Mouse (Mus musculus): ENCODE measurements around the gene Yjefn3. TPM values are rescaled to one million over a fixed set of nuclear protein-coding genes. Genes with fewer than 3 reads are reported as not detected.

Gene Yjefn3
- polyA plus RNA-seq, 1 experiment from 2014 or later: 10.8 TPM

DNA sequence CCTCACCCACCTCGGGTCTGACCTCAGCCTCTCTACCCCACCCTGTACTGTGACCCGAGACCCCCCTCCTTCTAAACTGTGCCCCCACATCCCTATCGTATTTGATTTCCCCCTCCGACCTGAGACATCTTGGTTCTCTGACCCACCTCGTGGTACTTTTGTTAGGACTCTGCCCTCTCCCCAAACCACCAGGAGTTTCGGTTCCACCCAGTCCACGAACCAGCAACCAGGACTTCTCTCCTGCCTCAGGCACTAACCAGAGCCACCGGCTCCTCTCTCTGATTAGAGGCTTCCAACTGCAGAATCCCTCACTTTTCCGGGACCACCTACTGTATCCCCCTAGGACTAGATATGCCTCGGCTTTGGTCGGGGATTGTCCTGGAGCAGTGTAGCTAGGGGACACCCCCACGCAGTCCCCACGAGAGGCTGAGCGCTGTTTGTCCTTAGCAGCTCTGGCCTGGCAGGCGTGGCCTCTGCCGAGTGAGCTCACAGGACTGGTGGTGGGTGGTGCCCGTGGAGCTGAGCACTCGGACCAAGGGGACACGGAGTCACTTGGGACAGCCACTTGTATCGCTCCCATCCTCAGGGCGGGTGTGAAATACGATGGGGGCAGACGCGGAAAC is 14.2 kb downstream of the Yjefn3 start:
- H3K4me3 ChIP-seq (replicated peaks): peak overlapping the region; percentile 26
- H3K9me3 ChIP-seq: no peaks in the 10 kb centered on the region
- H3K27me3 ChIP-seq: peaks cover 75% of the 10 kb centered on the region
- no peak for ATAC-seq
- peak overlapping the region; percentile 46 for H3K4me2 ChIP-seq (replicated peaks)
- H3K4me1 ChIP-seq (replicated peaks): peaks cover 55% of the 10 kb centered on the region
- no peak overlapping the region for H3K27ac ChIP-seq
- peaks cover 10% of the 10 kb centered on the region; the same call in 1 of the 2 replicates for H3K36me3 ChIP-seq
- WGBS: 7% methylated on average over 24 of the region's 24 CpGs
- H3K9ac ChIP-seq (replicated peaks): peak overlapping the region; percentile 30; the same call in 1 of the 2 replicates

GRCm38 (mm10) chr8:69887289-69888243 is 14.9 kb downstream of the Yjefn3 start, which contains the start of gene Cilp2:
Gene Cilp2, minus strand, starts transcription at chr8:69887687.
- Histone ChIP-seq H3K9ac (replicated peaks) (peak within 1 kb of the TSS; percentile 30), H3K27ac (no peak within 1 kb of the TSS), H3K36me3 (0 out of 2 replicates have a peak, but pooled peaks cover 2% of the 10 kb centered on the region), H3K9me3 (no peaks in the 10 kb centered on the region), H3K4me3 (replicated peaks) (peak within 1 kb of the TSS; percentile 26), H3K27me3 (peaks cover 83% of the 10 kb centered on the region), H3K4me1 (replicated peaks) (peaks cover 52% of the 10 kb centered on the region), H3K4me2 (replicated peaks) (peak within 1 kb of the TSS; percentile 46)
- WGBS: under 1% methylated on average over 60 of the region's 60 CpGs
- peak; percentile 10; the same call in 1 of the 2 replicates for ATAC-seq

DNA sequence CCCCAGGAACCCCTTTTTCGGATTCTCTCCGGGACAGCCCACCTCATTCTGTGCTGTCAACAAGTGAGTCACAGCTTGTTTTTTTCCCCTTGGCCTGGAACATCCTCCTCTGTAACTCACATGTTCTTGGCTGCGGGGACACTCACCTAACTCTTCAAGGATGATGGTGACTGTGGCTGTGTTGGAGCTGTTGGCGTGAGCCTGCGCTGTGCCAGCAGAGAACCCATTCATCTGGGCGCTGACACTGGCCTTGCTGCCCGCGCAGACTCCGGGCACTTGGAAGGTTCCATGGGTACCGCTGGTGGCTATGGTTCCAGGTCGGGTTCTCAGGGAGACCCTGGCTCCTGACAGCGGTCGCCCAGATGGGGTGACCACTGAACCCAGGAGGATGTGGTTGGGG is 18.4 kb downstream of the Yjefn3 start:
- Histone ChIP-seq H3K27ac (no peak overlapping the region), H3K4me1 (replicated peaks) (peaks cover 49% of the 10 kb centered on the region), H3K4me2 (replicated peaks) (no peak overlapping the region), H3K27me3 (peaks cover 100% of the 10 kb centered on the region), H3K4me3 (replicated peaks) (no peak overlapping the region), H3K36me3 (no peaks in the 10 kb centered on the region), H3K9me3 (no peaks in the 10 kb centered on the region), H3K9ac (replicated peaks) (no peak overlapping the region)
- no peak for ATAC-seq
- WGBS: 58% methylated on average over 13 of the region's 13 CpGs

- Histone ChIP-seq H3K4me3 (replicated peaks) (peak overlapping the region; percentile 44), H3K9me3 (no peaks in the 10 kb centered on the region), H3K4me2 (replicated peaks) (peak overlapping the region; percentile 54), H3K27me3 (peaks cover 93% of the 10 kb centered on the region), H3K4me1 (replicated peaks) (peaks cover 38% of the 10 kb centered on the region), H3K27ac (no peak overlapping the region), H3K9ac (replicated peaks) (no peak overlapping the region), H3K36me3 (no peaks in the 10 kb centered on the region)
- 16% methylated on average over 52 of the region's 52 CpGs for WGBS
- ATAC-seq: 0 out of 2 replicates have a peak, but pooled peaks have one; percentile 1
These were observed 19.5 kb downstream of the Yjefn3 start for GRCm38 (mm10) chr8:69882833-69883600.

DNA sequence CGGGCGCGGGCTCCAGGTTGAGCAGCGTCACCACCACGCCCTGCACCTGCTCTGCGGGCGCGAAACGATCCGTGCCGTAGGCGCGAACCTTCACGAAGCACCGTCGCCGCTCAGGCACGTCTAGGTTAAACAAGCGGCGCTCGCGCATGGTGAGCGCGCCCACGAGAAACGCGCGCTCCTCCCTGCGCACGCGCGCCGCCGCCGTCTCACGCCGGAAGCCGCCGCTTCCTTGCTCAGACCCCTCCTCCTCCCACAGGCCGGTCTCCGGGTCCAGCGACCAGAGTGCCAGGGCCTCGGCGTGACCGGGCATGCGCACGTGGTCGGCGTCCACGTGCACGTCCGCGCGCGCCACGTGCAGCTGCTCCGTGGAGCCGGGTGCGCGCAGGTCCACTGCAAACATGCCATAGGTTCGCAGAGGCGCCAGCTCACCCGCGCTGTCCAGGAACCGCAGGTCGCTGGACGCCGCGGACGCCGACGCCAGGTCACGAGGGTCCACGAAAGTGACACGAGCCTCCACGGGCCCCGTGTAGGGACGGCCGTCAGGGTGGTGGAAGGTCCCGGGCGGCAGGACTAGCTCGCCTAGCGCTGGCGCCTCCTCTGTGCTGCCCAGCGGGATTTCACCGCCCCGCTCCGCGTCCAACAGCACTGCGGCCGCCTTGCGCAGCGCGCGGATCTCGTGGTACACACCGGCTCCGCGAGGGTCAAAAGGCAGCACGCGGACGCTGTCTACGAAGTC is 20.3 kb downstream of the Yjefn3 start:
- Histone ChIP-seq H3K27me3 (peaks cover 85% of the 10 kb centered on the region), H3K27ac (no peak overlapping the region), H3K9me3 (no peaks in the 10 kb centered on the region), H3K4me3 (replicated peaks) (peak overlapping the region; percentile 44), H3K9ac (replicated peaks) (peak overlapping the region; percentile 56), H3K4me1 (replicated peaks) (peaks cover 29% of the 10 kb centered on the region), H3K36me3 (no peaks in the 10 kb centered on the region), H3K4me2 (replicated peaks) (peak overlapping the region; percentile 54)
- ATAC-seq: peak; percentile 70
- 4% methylated on average over 103 of the region's 103 CpGs for WGBS

DNA sequence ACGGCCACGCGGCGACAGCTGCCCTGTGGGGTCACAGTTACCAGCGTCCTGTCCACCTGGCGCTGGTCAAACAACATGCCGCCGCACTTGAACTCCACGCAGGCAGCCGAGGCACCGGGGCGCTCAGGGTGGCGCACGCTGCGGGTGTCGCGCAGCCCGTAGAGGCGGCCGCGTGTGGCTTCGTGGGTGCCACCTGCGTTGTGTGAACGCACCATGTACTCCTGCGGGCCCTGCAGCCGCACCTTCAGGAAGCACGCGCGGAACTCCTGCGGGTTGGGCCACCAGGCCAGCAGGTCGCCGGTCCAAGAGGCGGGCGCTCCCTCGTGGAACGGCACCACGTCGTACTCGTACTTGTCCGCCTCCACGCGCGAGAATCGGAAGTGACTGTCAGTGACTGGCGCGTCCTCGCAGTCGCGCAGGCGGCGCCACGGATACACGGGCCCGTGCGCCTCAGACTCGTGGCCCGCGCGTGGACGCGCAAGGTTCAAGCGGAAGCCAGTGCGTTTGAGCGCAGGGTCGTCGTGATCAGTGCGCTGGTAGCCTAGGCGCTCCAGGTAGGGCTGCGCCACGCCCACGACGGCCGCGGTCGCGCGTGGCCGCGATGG is 21.1 kb downstream of the Yjefn3 start:
- peaks cover 24% of the 10 kb centered on the region for H3K4me1 ChIP-seq (replicated peaks)
- ATAC-seq: peak; percentile 9
- peak overlapping the region; percentile 44 for H3K4me3 ChIP-seq (replicated peaks)
- H3K36me3 ChIP-seq: no peaks in the 10 kb centered on the region
- H3K9me3 ChIP-seq: no peaks in the 10 kb centered on the region
- H3K4me2 ChIP-seq (replicated peaks): peak overlapping the region; percentile 54
- H3K27ac ChIP-seq: no peak overlapping the region
- peaks cover 84% of the 10 kb centered on the region for H3K27me3 ChIP-seq
- peak overlapping the region; percentile 56 for H3K9ac ChIP-seq (replicated peaks)
- WGBS: 21% methylated on average over 79 of the region's 79 CpGs

- Histone ChIP-seq H3K27ac (no peak overlapping the region), H3K9ac (replicated peaks) (no peak overlapping the region), H3K9me3 (no peaks in the 10 kb centered on the region), H3K27me3 (peaks cover 81% of the 10 kb centered on the region), H3K4me2 (replicated peaks) (peak overlapping the region; percentile 54), H3K4me3 (replicated peaks) (peak overlapping the region; percentile 44), H3K36me3 (no peaks in the 10 kb centered on the region), H3K4me1 (replicated peaks) (peaks cover 21% of the 10 kb centered on the region)
- WGBS: 14% methylated on average over 37 of the region's 37 CpGs
- no peak for ATAC-seq
These were observed 21.7 kb downstream of the Yjefn3 start for GRCm38 (mm10) chr8:69880841-69881240.

DNA sequence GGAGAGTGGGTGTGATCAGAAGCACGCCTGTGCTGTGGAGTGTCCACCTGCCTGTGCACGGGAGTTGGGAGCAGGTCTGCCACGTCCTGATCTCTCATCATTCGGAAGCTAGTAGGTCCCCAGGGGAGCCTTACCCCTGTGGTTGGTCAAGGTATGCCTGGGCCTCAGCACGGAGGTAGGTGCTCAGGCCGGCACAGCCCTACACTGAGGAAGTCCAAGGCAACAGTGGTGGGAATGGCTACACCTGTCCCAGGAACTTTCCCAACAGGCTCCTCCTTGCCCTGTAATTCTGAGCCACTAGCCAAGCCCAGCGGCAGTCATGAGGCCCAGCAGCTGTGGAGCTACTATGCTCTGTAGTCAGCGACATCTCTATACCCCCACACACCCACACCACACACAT is 22.8 kb downstream of the Yjefn3 start:
- Histone ChIP-seq H3K27ac (no peak overlapping the region), H3K4me2 (replicated peaks) (no peak overlapping the region), H3K4me1 (replicated peaks) (peaks cover 19% of the 10 kb centered on the region), H3K36me3 (no peaks in the 10 kb centered on the region), H3K9me3 (no peaks in the 10 kb centered on the region), H3K4me3 (replicated peaks) (no peak overlapping the region), H3K27me3 (peaks cover 69% of the 10 kb centered on the region), H3K9ac (replicated peaks) (no peak overlapping the region)
- ATAC-seq: no peak
- WGBS: 65% methylated on average over 8 of the region's 8 CpGs

GRCm38 (mm10) chr8:69877992-69878391 is 24.5 kb downstream of the Yjefn3 start:
- 60% methylated on average over 3 of the region's 3 CpGs for WGBS
- no peak overlapping the region for H3K27ac ChIP-seq
- no peaks in the 10 kb centered on the region for H3K9me3 ChIP-seq
- H3K27me3 ChIP-seq: peaks cover 52% of the 10 kb centered on the region
- peaks cover 19% of the 10 kb centered on the region for H3K4me1 ChIP-seq (replicated peaks)
- H3K4me2 ChIP-seq (replicated peaks): no peak overlapping the region
- no peak overlapping the region for H3K9ac ChIP-seq (replicated peaks)
- no peak overlapping the region for H3K4me3 ChIP-seq (replicated peaks)
- H3K36me3 ChIP-seq: 0 out of 2 replicates have a peak, but pooled peaks cover 2% of the 10 kb centered on the region
- ATAC-seq: no peak

- Histone ChIP-seq H3K4me1 (replicated peaks) (peaks cover 17% of the 10 kb centered on the region), H3K4me3 (replicated peaks) (no peak overlapping the region), H3K9ac (replicated peaks) (no peak overlapping the region), H3K36me3 (peaks cover 8% of the 10 kb centered on the region), H3K27me3 (peaks cover 46% of the 10 kb centered on the region), H3K9me3 (no peaks in the 10 kb centered on the region), H3K27ac (no peak overlapping the region), H3K4me2 (replicated peaks) (no peak overlapping the region)
- WGBS: 84% methylated on average over 4 of the region's 4 CpGs
- ATAC-seq: no peak
These were observed 25.1 kb downstream of the Yjefn3 start for GRCm38 (mm10) chr8:69877396-69877795.

DNA sequence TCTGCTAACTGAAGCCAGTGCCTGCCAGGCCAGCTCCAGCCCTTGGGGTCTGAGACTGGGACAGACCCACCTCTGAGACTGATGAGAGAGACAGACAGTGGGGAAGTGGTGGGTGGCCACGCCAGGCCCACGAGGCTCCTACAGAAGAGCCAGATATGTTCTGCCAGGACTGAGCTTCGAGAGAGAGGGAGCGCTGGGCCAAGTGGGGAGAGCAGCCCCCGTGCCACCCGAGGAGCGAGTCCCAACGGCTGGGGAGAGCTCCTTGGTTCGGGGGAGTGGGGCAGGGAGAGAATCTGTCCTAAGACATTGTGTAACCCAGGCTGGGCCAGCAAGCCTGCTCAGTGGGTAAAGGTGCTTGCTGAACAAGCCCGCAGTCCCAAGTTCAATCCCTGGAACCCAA is 25.5 kb downstream of the Yjefn3 start:
- Histone ChIP-seq H3K27me3 (peaks cover 42% of the 10 kb centered on the region), H3K4me1 (replicated peaks) (peaks cover 13% of the 10 kb centered on the region), H3K9ac (replicated peaks) (no peak overlapping the region), H3K9me3 (no peaks in the 10 kb centered on the region), H3K36me3 (peaks cover 12% of the 10 kb centered on the region), H3K4me2 (replicated peaks) (no peak overlapping the region), H3K4me3 (replicated peaks) (no peak overlapping the region), H3K27ac (no peak overlapping the region)
- WGBS: 80% methylated on average over 10 of the region's 10 CpGs
- no peak for ATAC-seq

All from midbrain, embryonic 13.5 days (tissue).